Mouse (Mus musculus) kidney, postnatal 10 days (tissue): Measurements from ENCODE around the gene Psmg3.

Source experiments
- DNase-seq: peaks from one replicate; pipeline ENCODE4 v3.0.0; 2021; ENCODE audit warnings: mixed read lengths

Gene Psmg3

GRCm38 (mm10) chr5:139826357-139827055, at the start of gene Psmg3, which contains the start of gene Gm26938:
Psmg3 (minus strand) TSS chr5:139826885.
Gm26938 (minus strand) TSS chr5:139826407.
- DNase-seq: peak; percentile 89

- DNase-seq: no peak
These were observed 44.8 kb upstream of the Psmg3 start for GRCm38 (mm10) chr5:139871526-139871925.

GRCm38 (mm10) chr5:139870886-139871285, 44.2 kb upstream of the Psmg3 start:
- DNase-seq: peak; percentile 41

GRCm38 (mm10) chr5:139862759-139863158, 36.1 kb upstream of the Psmg3 start:
- peak; percentile 88 for DNase-seq

DNA sequence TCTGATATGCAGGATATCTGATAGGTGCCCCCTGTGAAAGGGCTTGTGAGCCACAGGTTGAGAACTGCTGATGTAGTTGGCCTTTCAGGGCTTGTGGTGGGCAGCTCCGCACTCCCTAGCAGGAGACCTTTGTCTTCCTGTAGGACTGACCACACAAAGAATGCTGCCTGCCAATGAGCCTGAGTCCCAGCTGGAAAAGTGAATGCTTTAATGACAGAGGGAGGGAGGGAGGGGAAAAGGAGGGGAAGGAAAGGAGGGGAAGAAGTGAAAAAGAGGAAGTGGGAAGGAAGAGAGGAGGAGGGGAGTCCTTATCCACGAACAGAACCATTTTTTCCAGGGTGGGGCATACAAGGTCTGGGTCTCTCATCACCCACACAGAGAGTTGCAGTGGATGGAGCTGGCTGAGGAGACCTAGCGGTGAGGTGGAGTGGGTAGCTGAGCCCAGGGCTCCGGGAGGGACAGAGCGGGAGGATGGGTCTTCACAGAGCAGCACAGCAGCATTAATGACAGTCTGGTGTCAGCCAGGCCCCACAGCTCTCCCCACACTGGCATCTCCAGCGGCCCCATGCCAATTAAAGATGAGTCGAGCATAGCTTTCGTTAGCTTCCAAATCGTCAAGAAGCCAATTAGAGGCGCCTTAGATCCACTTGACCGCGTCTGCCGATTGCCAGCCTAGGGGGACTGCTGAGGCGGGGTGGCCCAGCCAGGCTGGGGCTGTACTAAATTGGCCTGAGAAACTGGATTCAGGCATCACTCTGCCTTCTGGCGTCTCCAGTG, 33.8 kb upstream of the Psmg3 start:
- DNase-seq: no peak

DNA sequence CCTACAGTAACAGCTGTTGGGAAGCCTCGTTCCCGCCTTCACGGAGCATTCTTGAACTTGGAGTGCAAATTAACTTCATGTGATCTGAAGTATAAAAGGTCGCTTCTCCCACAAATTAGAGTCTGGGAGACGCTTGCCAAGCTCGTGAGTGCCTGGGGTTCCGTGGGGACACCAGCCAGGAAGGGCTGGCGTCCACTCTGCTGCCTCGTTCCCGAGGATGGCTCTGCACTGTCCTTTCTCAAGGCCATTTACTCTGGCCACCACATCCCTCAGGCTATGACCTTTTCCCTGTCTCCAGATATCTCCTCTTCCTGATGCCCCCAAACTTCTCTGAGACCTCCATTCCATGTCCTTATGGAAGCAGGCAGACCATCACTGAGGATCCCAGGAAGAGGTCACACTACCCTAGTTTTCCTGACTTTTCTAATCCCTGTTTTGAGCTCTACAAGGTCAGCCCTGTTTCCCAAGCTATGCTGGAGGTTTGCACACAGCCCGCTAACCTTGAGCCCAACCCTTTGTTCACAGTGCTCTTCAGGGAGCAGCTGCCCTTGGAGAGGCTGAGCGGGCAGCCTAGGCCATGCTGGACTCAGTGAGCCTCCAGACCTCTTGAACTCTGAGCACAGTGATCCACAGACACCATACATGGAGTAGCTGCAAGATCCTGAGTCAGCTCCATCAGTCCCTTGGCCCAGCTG, 23.1 kb upstream of the Psmg3 start:
- peak; percentile 70 for DNase-seq

DNA sequence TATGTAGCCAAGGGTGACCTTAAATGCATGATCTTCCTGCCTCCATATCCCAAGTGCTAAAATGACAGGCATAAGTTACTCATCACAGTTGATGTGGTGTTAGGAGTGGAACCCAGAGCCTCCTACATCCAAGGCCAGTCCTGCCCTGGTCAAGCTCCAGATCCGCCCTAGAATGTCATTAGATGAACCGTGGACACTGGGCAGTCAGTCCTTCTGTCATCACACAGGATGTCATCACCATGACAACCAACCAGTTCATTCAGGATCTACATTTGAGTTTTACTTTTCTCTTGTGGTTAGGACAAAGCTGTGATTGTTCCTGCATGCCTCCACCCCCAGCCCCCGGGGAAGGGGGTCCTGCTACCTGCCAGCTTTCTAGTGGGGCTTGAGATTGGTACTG, 12.5 kb upstream of the Psmg3 start:
- DNase-seq: no peak

DNA sequence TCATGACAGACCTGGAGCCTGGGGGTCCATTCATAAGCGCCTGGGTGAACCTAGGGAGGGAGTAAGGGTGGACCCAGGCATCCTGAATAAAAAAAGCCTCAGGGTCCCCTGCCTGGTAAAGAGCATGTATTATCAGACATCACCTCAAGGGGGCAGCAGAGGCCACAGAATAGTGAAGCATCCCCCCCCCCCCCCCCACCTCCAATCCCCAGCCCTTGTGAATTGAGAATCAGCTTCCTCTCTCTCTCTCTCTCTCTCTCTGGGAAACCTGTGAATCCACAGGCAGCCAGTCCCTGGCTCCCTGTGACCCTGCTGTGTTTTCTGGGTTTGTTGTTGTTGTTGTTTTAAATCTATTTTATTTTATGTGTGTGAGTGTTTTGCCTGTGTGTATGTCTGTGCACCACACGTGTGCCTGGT, 11.8 kb upstream of the Psmg3 start:
- peak; percentile 82 for DNase-seq

DNA sequence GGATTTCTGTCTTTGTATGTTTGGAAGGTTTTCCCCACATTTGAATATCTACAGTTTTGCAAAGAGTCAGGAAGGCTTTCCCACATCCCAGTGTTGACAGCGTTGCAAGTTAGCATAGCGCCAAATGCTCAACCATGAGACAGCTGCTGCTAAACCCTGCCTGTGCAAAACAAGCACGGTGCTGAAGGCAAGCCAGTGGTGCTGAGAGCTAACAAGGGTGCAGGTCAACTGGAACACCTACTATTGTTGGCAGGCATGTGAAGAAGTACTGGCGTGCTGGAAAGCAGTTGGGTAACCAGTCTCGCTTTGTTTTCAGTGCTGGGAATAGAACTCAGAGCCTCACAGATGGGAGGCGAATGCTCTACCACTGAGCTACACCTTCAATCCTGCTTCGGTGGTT, 9.0 kb upstream of the Psmg3 start:
- no peak for DNase-seq

GRCm38 (mm10) chr5:139832125-139832524, 5.4 kb upstream of the Psmg3 start:
- no peak for DNase-seq

DNA sequence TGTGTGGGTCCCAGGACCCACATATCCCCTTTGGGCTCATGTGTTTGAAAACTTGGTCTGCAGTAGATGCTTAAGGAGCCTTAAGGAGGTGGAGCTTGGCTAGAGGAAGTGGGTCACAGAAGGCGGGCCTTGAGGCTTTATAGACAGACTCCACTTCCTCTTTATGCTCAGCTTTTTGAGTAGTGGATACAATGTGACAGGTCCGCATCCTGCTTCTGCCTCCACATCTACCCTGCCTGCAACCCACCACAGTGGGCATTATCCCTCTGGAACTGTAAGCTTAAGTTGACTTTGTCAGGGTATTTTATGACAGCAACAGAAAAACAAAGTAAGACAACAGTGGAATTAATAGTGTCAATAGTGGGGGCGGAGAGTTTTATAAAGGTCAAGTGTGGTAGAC, 4.0 kb upstream of the Psmg3 start:
- no peak for DNase-seq

- DNase-seq: no peak
These were observed 2.7 kb upstream of the Psmg3 start for GRCm38 (mm10) chr5:139829384-139829783.

- no peak for DNase-seq
These were observed 908 bp upstream of the Psmg3 start for GRCm38 (mm10) chr5:139827593-139827992.

DNA sequence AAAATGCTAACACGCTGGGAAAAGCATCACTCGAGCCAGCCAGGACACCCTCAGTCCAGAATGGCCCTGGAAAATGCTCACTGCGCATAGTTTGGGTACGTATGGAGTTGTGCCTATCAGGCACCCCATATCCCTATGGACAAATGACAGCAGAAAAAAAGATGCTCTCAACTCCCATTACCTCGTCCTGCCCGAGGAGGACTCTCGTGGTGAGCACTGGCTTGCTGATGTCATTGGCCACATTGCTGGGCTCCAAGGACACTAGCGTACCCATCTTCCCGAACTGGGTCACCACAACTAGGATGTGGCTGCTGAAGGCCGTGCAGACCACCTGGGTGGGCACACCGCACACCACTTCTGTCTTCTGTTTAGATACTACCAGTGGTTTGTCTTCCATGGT, 738 bp downstream of the Psmg3 start:
- DNase-seq: no peak

- DNase-seq: no peak
These were observed 2.2 kb downstream of the Psmg3 start for GRCm38 (mm10) chr5:139824531-139824930.

- no peak for DNase-seq
These were observed 4.9 kb downstream of the Psmg3 start for GRCm38 (mm10) chr5:139821466-139822459.

DNA sequence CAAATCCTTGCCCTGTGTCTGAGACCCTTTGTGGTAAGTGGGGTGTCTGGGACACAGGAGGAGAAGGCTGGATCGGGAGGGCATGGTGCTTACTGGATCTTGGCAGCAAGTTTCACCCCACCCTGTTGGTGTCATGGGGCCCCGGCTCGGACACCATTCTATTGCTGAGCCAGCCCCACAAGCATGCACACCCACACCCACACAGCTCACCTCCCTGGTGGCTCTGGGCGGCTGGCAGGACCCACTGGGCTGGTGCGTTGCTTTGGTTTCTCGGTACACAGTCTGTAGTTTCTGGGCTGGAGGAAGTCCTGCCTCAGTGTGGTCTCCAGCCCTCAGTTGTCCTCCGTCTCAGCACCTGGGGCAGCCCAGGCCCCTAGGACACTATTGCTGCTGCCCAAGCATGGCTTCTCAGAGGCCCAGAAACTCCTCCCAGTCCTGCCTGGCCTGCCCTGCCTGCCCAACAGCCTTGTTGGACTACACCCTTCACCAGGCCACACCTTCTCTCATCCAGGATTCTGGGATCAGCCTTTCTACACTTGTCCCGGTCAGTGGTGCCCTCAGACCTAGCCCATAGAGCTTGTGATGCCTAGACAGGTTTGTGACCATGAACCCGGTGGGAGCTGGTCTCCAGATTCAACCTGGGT, 7.0 kb downstream of the Psmg3 start, which contains the start of gene Tmem184a:
Gene Tmem184a, minus strand, starts transcription at position 380 of the 644 bp plus-strand sequence.
- no peak for DNase-seq

DNA sequence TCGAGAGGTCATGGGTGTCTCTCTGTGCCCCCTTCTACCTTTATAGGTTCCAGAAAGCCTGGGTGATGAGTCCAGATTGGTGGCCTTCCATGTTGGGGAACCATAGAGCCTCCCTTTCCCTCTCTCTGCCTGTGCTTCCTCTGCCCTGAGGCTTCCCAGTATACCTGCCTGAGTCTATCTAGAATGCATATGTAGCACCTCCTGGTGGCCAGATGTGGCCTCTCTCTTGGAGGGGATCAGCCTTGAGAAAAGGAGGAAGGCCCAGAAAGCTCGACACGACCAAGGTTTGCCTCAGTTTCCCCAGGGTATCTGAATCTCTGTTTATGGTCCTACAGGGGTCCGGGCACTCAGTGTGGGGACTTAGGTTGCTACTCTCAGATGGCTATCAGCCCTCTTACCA, 7.9 kb downstream of the Psmg3 start:
- DNase-seq: peak; percentile 69

GRCm38 (mm10) chr5:139818056-139818455, 8.6 kb downstream of the Psmg3 start:
- DNase-seq: no peak

- DNase-seq: no peak
These were observed 9.4 kb downstream of the Psmg3 start for GRCm38 (mm10) chr5:139817292-139817691.

DNA sequence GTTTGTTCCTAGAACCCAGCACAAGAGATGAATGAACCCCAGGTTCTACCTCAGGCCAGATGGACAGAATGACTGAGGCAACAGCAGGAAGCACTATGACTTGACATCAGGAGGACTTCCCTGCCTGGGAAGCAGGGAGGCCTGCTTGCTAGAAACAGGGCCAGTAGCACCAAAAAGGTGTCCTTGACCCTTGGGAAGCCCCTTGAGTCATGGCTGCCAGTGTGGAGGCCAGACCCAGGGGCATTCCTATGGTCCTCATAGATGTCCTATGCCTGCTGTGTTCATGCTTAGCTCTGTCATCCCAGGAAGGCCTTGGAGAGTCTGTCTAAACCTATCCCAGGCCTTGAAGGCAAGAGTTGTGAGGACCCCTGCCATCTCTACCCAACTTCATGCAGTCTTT, 10.2 kb downstream of the Psmg3 start:
- DNase-seq: no peak

GRCm38 (mm10) chr5:139815964-139816363, 10.7 kb downstream of the Psmg3 start:
- DNase-seq: no peak
